Comparison of ENCODE assay signal across 20 mouse cellular contexts in the genomic region with DNA sequence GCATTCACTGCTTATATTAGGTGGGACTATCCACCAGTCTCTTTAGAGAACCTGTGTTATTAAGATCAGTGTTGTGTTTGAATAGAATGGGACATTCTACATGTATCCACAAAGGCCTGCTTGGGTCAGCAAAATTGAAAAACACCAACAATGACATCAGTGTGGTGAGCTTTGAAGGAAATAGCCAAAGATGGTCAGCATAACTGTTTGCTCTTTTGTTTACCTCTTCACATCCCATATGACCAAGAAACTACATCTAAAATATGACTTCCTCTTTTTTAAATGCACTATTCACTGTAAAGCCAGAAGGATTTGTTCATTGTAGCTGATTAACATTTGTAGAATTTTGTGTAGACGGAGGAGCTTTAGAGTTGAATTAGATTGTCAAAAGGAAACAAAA.
A peak's percentile ranks its signal among the peaks of the same experiment; 100 is the strongest.
DNase-seq lines count a peak whose midpoint lies in the region; TF ChIP-seq lines count a peak whose summit lies in the region.
"Had no signal": no experiment of that assay in that cellular context is flagged by ENCODE, and none has a peak within 500 bp of the region (broad histone marks: within the 10 kb centered on the region; RNA-seq: fewer than 3 reads in every experiment).

No protein-coding gene starts in this region.

- TF ChIP-seq POLR2A in bone marrow macrophage, adult 2 months (IDR thresholded peaks at IDR 0.05; ENCODE audit: borderline replicate concordance, low read depth, low read length): no peak

- H3K27ac ChIP-seq in bone marrow macrophage, adult 2 months (ENCODE audit: insufficient read depth, low read depth, low read length): peak overlapping the region; percentile 66
- H3K27ac ChIP-seq in macrophage: peak overlapping the region; percentile 62
- H3K27ac ChIP-seq: embryonic facial prominence, embryonic 10.5 days; forebrain, embryonic 13.5 days; gastrocnemius, adult 2 months; hindbrain, embryonic 10.5 days; hindbrain, embryonic 14.5 days had no signal

- WGBS in macrophage (ENCODE audit: missing documents): 50% methylated on average over 1 of the region's 1 CpGs

- no peaks in the 10 kb centered on the region for H3K36me3 ChIP-seq in macrophage (ENCODE audit: inconsistent target)
- H3K36me3 ChIP-seq: embryonic facial prominence, embryonic 10.5 days; hindbrain, embryonic 10.5 days had no signal

- no peak overlapping the region for H3K4me3 ChIP-seq in bone marrow macrophage, adult 2 months (ENCODE audit: insufficient read depth, low read length)
- no peak overlapping the region for H3K4me3 ChIP-seq in macrophage (ENCODE audit: inconsistent target)
- H3K4me3 ChIP-seq: embryonic facial prominence, embryonic 10.5 days; forebrain, embryonic 13.5 days; gastrocnemius, adult 2 months; hindbrain, embryonic 10.5 days had no signal

- peaks cover 7% of the 10 kb centered on the region for H3K4me1 ChIP-seq in bone marrow macrophage, adult 2 months (ENCODE audit: control insufficient read depth, insufficient read depth, low read length)
- H3K4me1 ChIP-seq: embryonic facial prominence, embryonic 10.5 days had no signal

- TF ChIP-seq CTCF in bone marrow macrophage, adult 2 months (IDR thresholded peaks at IDR 0.05; ENCODE audit: low read depth, low read length): no peak

- peaks cover 82% of the 10 kb centered on the region for H3K79me2 ChIP-seq in macrophage (ENCODE audit: inconsistent target)

- DNase-seq in 416B (ENCODE audit: low read depth): peak; percentile 65
- peak; percentile 28 for DNase-seq in A20 (ENCODE audit: low read depth, low spot score)
- DNase-seq in gastrocnemius, adult 8-10 months (ENCODE audit: low spot score in 2 of 2): no peak
- DNase-seq in embryo, embryonic 11 days: no peak
- no peak for DNase-seq in spleen, postnatal 10 days (ENCODE audit: low spot score in 2 of 2)
- no peak for DNase-seq in gastrocnemius, adult 18-20 months (ENCODE audit: low spot score)
- DNase-seq: adrenal gland, adult 8-10 months; adrenal gland, postnatal 36 days; cerebellum, adult 11 months; cerebellum, adult 8-10 months; cerebellum, postnatal 14 days; forebrain, postnatal 0 days; gastrocnemius, adult 2 months; heart, postnatal 10 days had no signal

Comparison
In these comparisons a context has a peak if more than half of its experiments do, and no peak if none do; other contexts are left out.
1. DNase-seq: peak in 416B (single experiment) and A20 (single experiment); none in gastrocnemius, adult 8-10 months (0 of 2), embryo, embryonic 11 days (single experiment), spleen, postnatal 10 days (0 of 2) and gastrocnemius, adult 18-20 months (single experiment).